Mouse (Mus musculus): ENCODE data around the gene Vmn2r84.
"Not testable (repeated sequence)": the region's sequence is repeated elsewhere in the genome, so short reads cannot be mapped to it uniquely, and the experiment has no call there.

Gene Vmn2r84

GRCm38 (mm10) chr10:130394232-130394631, at the start of gene Vmn2r84:
Vmn2r84 (minus strand) TSS chr10:130394332.
- no peak for DNase-seq (ENCODE audit: low read depth, low spot score)

- not testable (repeated sequence) for DNase-seq (ENCODE audit: low read depth, low spot score)
Observed at GRCm38 (mm10) chr10:130434185-130434898, 40.2 kb upstream of the Vmn2r84 start.

- not testable (repeated sequence) for DNase-seq (ENCODE audit: low read depth, low spot score)
Observed at GRCm38 (mm10) chr10:130429603-130430002, 35.5 kb upstream of the Vmn2r84 start, which contains the start of gene Vmn2r85. Vmn2r85 (minus strand) TSS chr10:130429703.

GRCm38 (mm10) chr10:130422368-130422767, 28.2 kb upstream of the Vmn2r84 start:
- DNase-seq (ENCODE audit: low read depth, low spot score): not testable (repeated sequence)

GRCm38 (mm10) chr10:130420401-130420800, 26.3 kb upstream of the Vmn2r84 start:
- no peak for DNase-seq (ENCODE audit: low read depth, low spot score)

GRCm38 (mm10) chr10:130419954-130420353, 25.8 kb upstream of the Vmn2r84 start:
- not testable (repeated sequence) for DNase-seq (ENCODE audit: low read depth, low spot score)

GRCm38 (mm10) chr10:130416352-130416751, 22.2 kb upstream of the Vmn2r84 start:
- DNase-seq (ENCODE audit: low read depth, low spot score): not testable (repeated sequence)

- not testable (repeated sequence) for DNase-seq (ENCODE audit: low read depth, low spot score)
Observed at GRCm38 (mm10) chr10:130412167-130412698, 18.1 kb upstream of the Vmn2r84 start.

- DNase-seq (ENCODE audit: low read depth, low spot score): no peak
Observed at GRCm38 (mm10) chr10:130375145-130375544, 19.0 kb downstream of the Vmn2r84 start.

- no peak for DNase-seq (ENCODE audit: low read depth, low spot score)
Observed at GRCm38 (mm10) chr10:130372491-130373173, 21.5 kb downstream of the Vmn2r84 start.

GRCm38 (mm10) chr10:130371644-130372043, 22.5 kb downstream of the Vmn2r84 start:
- DNase-seq (ENCODE audit: low read depth, low spot score): no peak

- DNase-seq (ENCODE audit: low read depth, low spot score): no peak
Observed at GRCm38 (mm10) chr10:130370005-130370682, 24.0 kb downstream of the Vmn2r84 start.

- no peak for DNase-seq (ENCODE audit: low read depth, low spot score)
Observed at GRCm38 (mm10) chr10:130368384-130368783, 25.7 kb downstream of the Vmn2r84 start.

- DNase-seq (ENCODE audit: low read depth, low spot score): no peak
Observed at GRCm38 (mm10) chr10:130364766-130365165, 29.4 kb downstream of the Vmn2r84 start.

GRCm38 (mm10) chr10:130363438-130364164, 30.5 kb downstream of the Vmn2r84 start:
- peak; percentile 69 for DNase-seq (ENCODE audit: low read depth, low spot score)

GRCm38 (mm10) chr10:130344056-130344455, 50.1 kb downstream of the Vmn2r84 start:
- DNase-seq (ENCODE audit: low read depth, low spot score): no peak

- not testable (repeated sequence) for DNase-seq (ENCODE audit: low read depth, low spot score)
Observed at GRCm38 (mm10) chr10:130340050-130340449, 54.1 kb downstream of the Vmn2r84 start.

GRCm38 (mm10) chr10:130337581-130337980, 56.6 kb downstream of the Vmn2r84 start:
- no peak for DNase-seq (ENCODE audit: low read depth, low spot score)

GRCm38 (mm10) chr10:130336385-130336784, 57.7 kb downstream of the Vmn2r84 start:
- no peak for DNase-seq (ENCODE audit: low read depth, low spot score)

- no peak for DNase-seq (ENCODE audit: low read depth, low spot score)
Observed at GRCm38 (mm10) chr10:130330711-130331110, 63.4 kb downstream of the Vmn2r84 start.
